Mouse (Mus musculus) thymus, adult 2 months (tissue): ENCODE results near the gene Usp39. TPM values are rescaled to one million over a fixed set of nuclear protein-coding genes. Genes with fewer than 3 reads are reported as not detected.

Experiments
- DNase-seq: peaks from one replicate; pipeline ENCODE4 v3.0.0; 2021
- H3K27ac ChIP-seq: fragments of 200-500 bp; 2 replicates; pipeline ENCODE4 v1.5.1; 2012; ENCODE audit warnings: low read length, control low read depth; ENCODE audit not compliant: control insufficient read depth, insufficient read depth
- H3K27me3 ChIP-seq: fragments of 200-500 bp; 2 replicates; pipeline ENCODE4 v1.6.1; 2012; ENCODE audit warnings: mild to moderate bottlenecking, low read length, moderate library complexity, mixed read lengths; ENCODE audit not compliant: control insufficient read depth, insufficient read depth
- H3K36me3 ChIP-seq: fragments of 200-500 bp; 2 replicates; pipeline ENCODE4 v1.6.1; 2012; ENCODE audit warnings: mild to moderate bottlenecking, low read length, moderate library complexity; ENCODE audit not compliant: control insufficient read depth, insufficient read depth
- H3K4me1 ChIP-seq: fragments of 200-500 bp; replicated peaks from 2 replicates; pipeline ENCODE4 v1.6.1; 2012; ENCODE audit warnings: low read length; ENCODE audit not compliant: control insufficient read depth, insufficient read depth
- H3K4me3 ChIP-seq: fragments of 200-500 bp; 2 replicates; pipeline ENCODE4 v1.5.1; 2012; ENCODE audit warnings: mild to moderate bottlenecking, low read length, control low read depth, moderate library complexity; ENCODE audit not compliant: control insufficient read depth, insufficient read depth
- CTCF ChIP-seq: fragments of 200-500 bp; IDR thresholded peaks from 2 replicates; pipeline ENCODE4 v1.5.1; 2012; ENCODE audit warnings: mild to moderate bottlenecking, control low read depth, low read length, moderate library complexity, borderline replicate concordance; ENCODE audit not compliant: control insufficient read depth, poor library complexity, insufficient read depth; ENCODE audit errors: extremely low read depth
- POLR2A ChIP-seq: fragments of 200-500 bp; IDR thresholded peaks from 2 replicates; pipeline ENCODE4 v1.6.1; 2012; ENCODE audit warnings: mild to moderate bottlenecking, low read length, control low read depth, moderate library complexity; ENCODE audit not compliant: control insufficient read depth, poor library complexity, insufficient read depth; ENCODE audit errors: extremely low read depth
- WGBS: fragments of 180-500 bp; shearing (Covaris S2); methylation state at CpG from one replicate; pipeline ENCODE4 v1.1.7; 2018; 5-methylcytosine and 5-hydroxymethylcytosine counted together
- polyA plus RNA-seq: library from polyadenylated mRNA; depleted of rRNA; stranded (reverse); fragments of >200 nt; gene quantifications from 2 replicates; pipeline ENCODE4 v1.2.3, GENCODE M21; 2012

Gene Usp39
- polyA plus RNA-seq, 1 experiment = 35.6 TPM

- peak; percentile 84 for DNase-seq
- Histone ChIP-seq H3K4me3 (peak within 1 kb of the TSS; percentile 100), H3K27ac (peak within 1 kb of the TSS; percentile 78), H3K36me3 (peaks cover 18% of the 10 kb centered on the region), H3K4me1 (peaks cover 4% of the 10 kb centered on the region), H3K27me3 (no peaks in the 10 kb centered on the region)
- WGBS = under 1% methylated on average over 72 of the region's 72 CpGs
- peak; percentile 9; the same call in 1 of the 2 replicates for TF ChIP-seq POLR2A
- peak; percentile 51; the same call in 1 of the 2 replicates for TF ChIP-seq CTCF
These were observed 2.4 kb upstream of the Usp39 start, which contains the start of gene 0610030E20Rik for GRCm38 (mm10) chr6:72347166-72347941. 0610030E20Rik (plus strand) TSS chr6:72347317.

GRCm38 (mm10) chr6:72346261-72346660, 1.3 kb upstream of the Usp39 start:
- Histone ChIP-seq H3K4me1 (peaks cover 4% of the 10 kb centered on the region), H3K27ac (no peak overlapping the region), H3K36me3 (peaks cover 18% of the 10 kb centered on the region), H3K4me3 (no peak overlapping the region), H3K27me3 (no peaks in the 10 kb centered on the region)
- TF ChIP-seq CTCF = no peak
- TF ChIP-seq POLR2A = no peak
- DNase-seq = no peak
- 90% methylated on average over 4 of the region's 4 CpGs for WGBS

- DNase-seq = no peak
- H3K4me1 ChIP-seq = peaks cover 4% of the 10 kb centered on the region
- H3K27me3 ChIP-seq = no peaks in the 10 kb centered on the region
- WGBS = 4% methylated on average over 6 of the region's 6 CpGs
- TF ChIP-seq CTCF = no peak
- TF ChIP-seq POLR2A = no peak
- H3K4me3 ChIP-seq = no peak overlapping the region
- H3K36me3 ChIP-seq = peaks cover 14% of the 10 kb centered on the region
- H3K27ac ChIP-seq = no peak overlapping the region
These were observed 649 bp upstream of the Usp39 start for GRCm38 (mm10) chr6:72345633-72346032.

- Histone ChIP-seq H3K4me1 (peaks cover 4% of the 10 kb centered on the region), H3K36me3 (peaks cover 8% of the 10 kb centered on the region), H3K27ac (no peak overlapping the region), H3K27me3 (no peaks in the 10 kb centered on the region), H3K4me3 (peak overlapping the region; percentile 73)
- TF ChIP-seq CTCF (no peak), POLR2A (no peak)
- under 1% methylated on average over 42 of the region's 42 CpGs for WGBS
- DNase-seq = no peak
These were observed 449 bp downstream of the Usp39 start for GRCm38 (mm10) chr6:72344396-72345073.

GRCm38 (mm10) chr6:72340481-72340880, 4.5 kb downstream of the Usp39 start:
- Histone ChIP-seq H3K27ac (no peak overlapping the region), H3K36me3 (peaks cover 42% of the 10 kb centered on the region), H3K4me1 (no peaks in the 10 kb centered on the region; the same call in 1 of the 2 replicates), H3K4me3 (no peak overlapping the region), H3K27me3 (no peaks in the 10 kb centered on the region)
- WGBS = 87% methylated on average over 2 of the region's 2 CpGs
- DNase-seq = no peak
- TF ChIP-seq POLR2A = no peak

- no peaks in the 10 kb centered on the region for H3K4me1 ChIP-seq
- H3K4me3 ChIP-seq = no peak overlapping the region
- H3K36me3 ChIP-seq = peaks cover 80% of the 10 kb centered on the region
- TF ChIP-seq CTCF (no peak), POLR2A (no peak)
- 96% methylated on average over 5 of the region's 5 CpGs for WGBS
- no peaks in the 10 kb centered on the region for H3K27me3 ChIP-seq
- H3K27ac ChIP-seq = no peak overlapping the region
- DNase-seq = no peak
These were observed 11.9 kb downstream of the Usp39 start for GRCm38 (mm10) chr6:72333111-72333510.

- no peak overlapping the region for H3K27ac ChIP-seq
- H3K36me3 ChIP-seq = peaks cover 76% of the 10 kb centered on the region
- no peak for TF ChIP-seq CTCF
- TF ChIP-seq POLR2A = no peak
- no peak for DNase-seq
- H3K4me3 ChIP-seq = no peak overlapping the region
- no peaks in the 10 kb centered on the region for H3K4me1 ChIP-seq
- H3K27me3 ChIP-seq = no peaks in the 10 kb centered on the region
- 98% methylated on average over 4 of the region's 4 CpGs for WGBS
These were observed 14.9 kb downstream of the Usp39 start for GRCm38 (mm10) chr6:72330133-72330532.
